Mouse (Mus musculus) heart, embryonic 13.5 days (tissue): ENCODE measurements around the gene Fam110c. TPM values are rescaled to one million over a fixed set of nuclear protein-coding genes. Genes with fewer than 3 reads are reported as not detected.
A peak's percentile ranks its signal among the peaks of the same experiment; 100 is the strongest.

Experiments
- ATAC-seq: fragments of 200-750 bp; cut with Nextera tagmentation; 2 replicates; pipeline ENCODE4 v1.8.0; 2017; ENCODE audit warnings: moderate TSS enrichment; ENCODE audit not compliant: insufficient number of reproducible peaks, low FRiP score, low TSS enrichment; ENCODE audit errors: extremely low read depth
- H3K27ac ChIP-seq: fragments of 300-500 bp; sonication (generic); replicated peaks from 2 replicates; pipeline ENCODE4 v1.5.1; 2015; ENCODE audit warnings: moderate library complexity, mild to moderate bottlenecking, inconsistent platforms
- H3K27me3 ChIP-seq: fragments of 300-500 bp; sonication (generic); replicated peaks from 2 replicates; pipeline ENCODE4 v1.6.1; 2015; ENCODE audit warnings: mild to moderate bottlenecking, inconsistent platforms
- H3K36me3 ChIP-seq: fragments of 300-500 bp; sonication (generic); 2 replicates; pipeline ENCODE4 v1.6.1; 2015; ENCODE audit warnings: mild to moderate bottlenecking, inconsistent platforms
- H3K4me1 ChIP-seq: fragments of 300-500 bp; sonication (generic); 2 replicates; pipeline ENCODE4 v1.6.1; 2015; ENCODE audit warnings: inconsistent platforms
- H3K4me2 ChIP-seq: fragments of 300-500 bp; sonication (generic); 2 replicates; pipeline ENCODE4 v1.6.1; 2015; ENCODE audit warnings: inconsistent platforms, mild to moderate bottlenecking, moderate library complexity
- H3K4me3 ChIP-seq: fragments of 300-500 bp; sonication (generic); 2 replicates; pipeline ENCODE4 v1.5.1; 2015; ENCODE audit warnings: moderate library complexity, mild to moderate bottlenecking, inconsistent platforms
- H3K9ac ChIP-seq: fragments of 300-500 bp; sonication (generic); 2 replicates; pipeline ENCODE4 v1.6.1; 2015; ENCODE audit warnings: inconsistent platforms, mild to moderate bottlenecking, moderate library complexity
- H3K9me3 ChIP-seq: fragments of 300-500 bp; sonication (generic); 2 replicates; pipeline ENCODE4 v1.6.1; 2016; ENCODE audit warnings: inconsistent platforms
- WGBS: fragments of 180-500 bp; shearing (Covaris S2); methylation state at CpG from one replicate; pipeline ENCODE4 v1.1.7; 2015; ENCODE audit warnings: mixed read lengths; 5-methylcytosine and 5-hydroxymethylcytosine counted together
- polyA plus RNA-seq: library from polyadenylated mRNA; unstranded; fragments of >200 nt; fragmentation: Nextera tagmentation; extraction: Ambion mirVana; gene quantifications from 2 replicates; pipeline ENCODE4 v1.2.1, GENCODE M21; 2015

Fam110c gene
- polyA plus RNA-seq, 1 experiment from 2014 or later = 1.6 TPM

DNA sequence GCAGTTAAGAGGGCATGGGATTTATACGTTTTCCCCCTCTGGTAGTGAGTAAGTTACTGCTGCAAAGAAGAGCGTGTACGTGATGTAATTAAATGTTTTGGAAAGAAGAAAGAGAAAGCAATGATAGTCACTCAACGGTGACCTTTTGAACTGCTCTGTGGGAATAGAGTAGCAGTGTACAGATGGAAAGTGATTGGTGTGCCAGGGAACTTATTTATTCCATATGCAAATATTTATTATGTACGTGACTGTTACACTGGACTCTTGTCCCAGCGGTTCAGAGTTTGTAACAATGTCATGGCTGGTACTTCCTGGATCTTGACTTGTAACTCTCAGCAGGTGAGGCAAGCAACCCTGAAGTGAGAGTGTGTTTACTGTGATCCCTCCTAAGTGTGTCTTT, 6.7 kb downstream of the Fam110c start:
- H3K36me3 ChIP-seq = no peaks in the 10 kb centered on the region
- H3K27ac ChIP-seq = no peak overlapping the region
- H3K9me3 ChIP-seq = no peaks in the 10 kb centered on the region
- H3K9ac ChIP-seq = no peak overlapping the region
- peaks cover 41% of the 10 kb centered on the region for H3K4me1 ChIP-seq
- WGBS = 75% methylated on average over 6 of the region's 6 CpGs
- ATAC-seq = no peak
- no peak overlapping the region for H3K4me3 ChIP-seq
- H3K27me3 ChIP-seq = peaks cover 19% of the 10 kb centered on the region
- H3K4me2 ChIP-seq = no peak overlapping the region

DNA sequence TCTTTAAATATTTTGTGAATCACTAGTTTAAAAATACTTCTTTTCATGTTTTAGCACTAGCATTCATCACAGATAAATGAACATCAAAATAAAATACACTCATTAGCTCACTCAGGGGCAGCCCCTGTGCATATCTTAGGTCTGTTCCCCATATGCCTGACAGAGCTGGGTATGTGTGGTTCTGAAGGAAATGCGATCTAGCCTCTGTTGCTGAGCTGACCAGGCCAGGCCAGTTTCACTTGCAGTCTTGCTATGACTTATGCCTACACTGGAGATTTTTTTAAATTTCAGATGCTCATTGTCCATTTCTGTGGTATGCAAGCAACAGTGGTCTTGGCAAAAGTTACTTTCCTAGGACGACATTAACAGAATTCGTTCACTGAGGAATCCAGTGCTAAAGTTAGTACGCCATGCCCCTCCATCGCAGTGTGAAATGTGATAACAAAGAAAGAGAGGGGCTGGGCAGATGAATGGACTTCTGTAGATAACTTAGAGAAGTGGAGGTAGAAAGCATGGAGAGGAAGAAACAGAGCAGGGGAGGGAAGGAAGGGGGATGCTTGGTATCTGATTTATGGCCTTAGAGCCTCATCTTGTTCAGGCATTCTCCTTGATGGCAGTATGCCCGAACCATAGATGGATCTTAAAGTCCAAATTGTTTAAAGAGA, 7.4 kb downstream of the Fam110c start:
- no peaks in the 10 kb centered on the region for H3K9me3 ChIP-seq
- H3K9ac ChIP-seq = no peak overlapping the region
- H3K4me2 ChIP-seq = peak overlapping the region; percentile 35
- no peak for ATAC-seq
- H3K4me3 ChIP-seq = no peak overlapping the region
- H3K4me1 ChIP-seq = peaks cover 38% of the 10 kb centered on the region
- H3K27ac ChIP-seq = no peak overlapping the region
- H3K36me3 ChIP-seq = no peaks in the 10 kb centered on the region
- H3K27me3 ChIP-seq = peaks cover 13% of the 10 kb centered on the region
- 38% methylated on average over 6 of the region's 6 CpGs for WGBS

DNA sequence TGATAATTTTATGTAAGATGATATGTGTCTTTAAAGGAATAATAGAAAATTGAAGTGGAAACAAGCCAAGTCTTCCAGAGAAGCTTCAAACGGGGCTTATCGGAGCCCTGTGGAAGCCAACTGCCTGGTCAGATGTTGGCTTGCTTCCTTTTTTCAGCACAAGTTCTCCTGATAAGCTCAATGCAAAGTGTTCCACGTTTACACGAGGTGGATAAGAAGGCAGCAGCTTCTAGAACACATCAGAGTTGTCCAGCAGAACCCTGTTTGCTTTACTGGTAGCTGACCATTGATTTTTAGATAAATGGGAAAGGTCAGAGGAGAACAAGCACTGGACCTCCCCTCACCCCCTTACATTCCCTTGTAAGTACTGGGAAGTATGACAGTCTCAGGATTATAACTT, 9.3 kb downstream of the Fam110c start:
- no peaks in the 10 kb centered on the region for H3K36me3 ChIP-seq
- H3K4me1 ChIP-seq = peaks cover 46% of the 10 kb centered on the region
- no peak overlapping the region for H3K4me2 ChIP-seq
- H3K27ac ChIP-seq = no peak overlapping the region
- 12% methylated on average over 4 of the region's 4 CpGs for WGBS
- no peak overlapping the region for H3K4me3 ChIP-seq
- H3K9ac ChIP-seq = no peak overlapping the region
- no peak for ATAC-seq
- no peaks in the 10 kb centered on the region for H3K27me3 ChIP-seq
- no peaks in the 10 kb centered on the region for H3K9me3 ChIP-seq

DNA sequence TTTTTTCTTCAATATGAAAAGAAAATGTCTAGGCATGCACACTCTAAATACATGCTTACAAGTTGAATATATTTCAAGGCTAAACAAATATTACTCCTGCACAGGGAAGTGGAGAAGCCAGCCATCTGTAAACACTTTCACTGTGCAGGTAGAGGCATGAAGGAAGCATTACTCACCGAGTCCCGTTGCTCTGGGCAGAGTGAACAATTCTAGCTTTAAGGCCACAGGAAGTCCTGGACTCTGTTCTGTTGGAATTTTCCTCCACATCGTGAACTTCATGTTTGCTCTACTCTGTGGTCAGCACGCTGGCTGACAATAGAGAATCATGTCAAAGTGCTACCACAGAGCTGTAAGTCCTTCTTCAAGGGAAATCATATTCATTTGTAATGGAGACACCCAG, 9.7 kb downstream of the Fam110c start:
- Histone ChIP-seq H3K36me3 (no peaks in the 10 kb centered on the region), H3K4me2 (no peak overlapping the region), H3K27ac (no peak overlapping the region), H3K4me3 (no peak overlapping the region), H3K9me3 (no peaks in the 10 kb centered on the region), H3K27me3 (no peaks in the 10 kb centered on the region), H3K4me1 (peaks cover 48% of the 10 kb centered on the region), H3K9ac (no peak overlapping the region)
- 68% methylated on average over 4 of the region's 4 CpGs for WGBS
- no peak for ATAC-seq

DNA sequence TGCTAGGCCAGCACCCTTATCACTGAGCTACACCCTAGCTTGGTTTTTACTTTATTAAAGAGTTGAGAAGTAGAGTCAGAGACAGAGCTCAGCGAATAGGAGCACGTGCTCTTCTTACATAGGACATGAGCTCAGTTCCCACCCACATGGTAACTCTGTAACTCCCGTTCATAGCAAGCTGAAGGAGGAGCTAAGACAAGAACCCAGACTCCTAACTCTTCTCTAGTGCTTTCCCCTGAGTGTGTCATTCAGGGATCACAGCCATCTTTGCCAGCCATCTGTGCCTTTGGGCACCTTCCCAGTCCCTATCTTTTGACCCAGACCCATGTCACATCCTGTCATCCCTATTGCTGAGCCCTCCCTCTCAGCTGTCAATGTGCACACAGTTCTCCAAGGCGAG, 13.4 kb downstream of the Fam110c start:
- no peak for ATAC-seq
- Histone ChIP-seq H3K9me3 (no peaks in the 10 kb centered on the region), H3K36me3 (no peaks in the 10 kb centered on the region), H3K27ac (no peak overlapping the region), H3K4me3 (no peak overlapping the region), H3K9ac (no peak overlapping the region), H3K4me2 (no peak overlapping the region), H3K4me1 (peaks cover 52% of the 10 kb centered on the region), H3K27me3 (no peaks in the 10 kb centered on the region)
- 79% methylated on average over 4 of the region's 4 CpGs for WGBS

DNA sequence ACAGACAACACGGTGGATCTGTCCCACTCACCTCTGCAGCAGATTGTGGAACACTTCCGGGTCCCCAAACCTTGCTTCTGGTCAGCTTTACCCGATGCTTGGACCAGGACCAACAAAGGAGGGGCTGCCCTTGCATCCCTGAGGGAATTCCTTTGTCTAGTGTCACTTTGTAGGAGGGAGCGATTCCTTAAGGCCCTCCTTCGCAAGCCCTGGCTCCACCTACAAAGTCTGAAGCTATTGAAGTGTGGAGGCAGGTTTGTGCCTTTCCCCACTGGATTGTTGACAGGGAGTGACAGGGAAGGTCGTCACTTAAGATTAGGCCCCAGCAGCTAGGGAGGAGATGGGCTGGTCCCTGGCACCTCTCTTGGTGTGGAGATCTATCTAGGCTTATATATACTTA, 16.7 kb downstream of the Fam110c start:
- WGBS = 34% methylated on average over 6 of the region's 6 CpGs
- Histone ChIP-seq H3K4me2 (no peak overlapping the region), H3K9me3 (no peaks in the 10 kb centered on the region)

DNA sequence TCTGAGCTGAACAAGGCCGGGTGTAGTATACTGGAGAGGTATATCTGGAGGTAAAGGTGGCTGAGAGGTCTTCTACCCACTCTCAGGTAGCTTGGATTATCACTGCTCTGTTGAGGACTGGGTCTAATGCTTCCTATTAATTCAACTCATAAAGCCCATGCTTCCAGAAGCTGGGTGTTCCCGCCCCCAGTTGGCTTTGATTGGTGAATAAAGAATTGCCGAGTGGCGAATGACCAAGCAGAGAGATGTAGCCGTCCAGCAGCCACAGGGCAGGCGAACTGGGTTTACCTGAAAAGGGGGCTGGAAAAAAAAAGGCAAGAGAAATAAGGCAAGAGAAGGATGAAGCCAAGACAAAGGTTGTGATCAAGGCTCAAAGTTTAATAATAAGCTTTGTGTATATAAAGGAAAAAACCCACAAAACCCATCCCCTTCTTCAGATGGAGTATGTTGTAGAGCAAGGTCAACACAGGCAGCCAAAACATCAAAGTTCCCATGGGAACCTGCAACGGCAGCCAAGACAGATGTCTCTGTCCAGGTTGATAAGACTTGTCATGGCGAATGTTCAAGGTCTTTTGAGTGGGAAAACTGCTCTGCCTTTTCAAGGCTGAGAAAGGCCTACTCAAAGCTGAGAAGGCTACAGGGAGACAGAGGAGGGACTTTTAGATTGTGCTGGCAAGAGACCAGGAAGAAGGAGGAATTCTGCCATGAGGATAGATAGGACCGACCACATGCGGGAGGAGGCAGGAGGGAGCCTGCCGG, 17.4 kb downstream of the Fam110c start:
- Histone ChIP-seq H3K9me3 (no peaks in the 10 kb centered on the region), H3K4me1 (peaks cover 34% of the 10 kb centered on the region), H3K36me3 (no peaks in the 10 kb centered on the region), H3K4me2 (no peak overlapping the region), H3K4me3 (no peak overlapping the region), H3K27ac (no peak overlapping the region), H3K27me3 (no peaks in the 10 kb centered on the region), H3K9ac (no peak overlapping the region)
- WGBS = 60% methylated on average over 11 of the region's 11 CpGs
- ATAC-seq = no peak

More for the DNA sequence above, 16.7 kb downstream of the Fam110c start:
- Histone ChIP-seq H3K4me1 (peaks cover 34% of the 10 kb centered on the region), H3K36me3 (no peaks in the 10 kb centered on the region), H3K27me3 (no peaks in the 10 kb centered on the region), H3K9ac (no peak overlapping the region), H3K27ac (no peak overlapping the region), H3K4me3 (no peak overlapping the region)
- ATAC-seq = no peak

DNA sequence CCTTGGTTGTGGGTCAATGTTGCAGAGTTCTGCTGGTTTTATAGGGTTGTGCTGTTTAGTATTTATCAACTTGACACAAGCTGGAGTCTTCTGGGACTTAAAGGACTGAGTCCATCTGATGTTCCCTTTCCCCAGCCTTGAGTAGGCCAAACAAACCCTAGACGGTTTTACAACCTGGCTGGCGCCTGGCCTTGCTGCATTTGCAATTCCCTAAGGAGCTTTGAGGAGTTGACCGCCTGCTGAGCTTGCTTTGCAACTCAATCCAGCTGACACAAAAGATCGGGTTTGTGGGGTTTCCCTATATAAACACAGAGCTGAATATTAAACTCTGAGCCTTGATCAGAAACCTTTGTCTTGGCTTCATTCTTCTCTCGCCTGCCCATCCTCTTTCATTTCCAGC, 18.8 kb downstream of the Fam110c start:
- 60% methylated on average over 5 of the region's 5 CpGs for WGBS

DNA sequence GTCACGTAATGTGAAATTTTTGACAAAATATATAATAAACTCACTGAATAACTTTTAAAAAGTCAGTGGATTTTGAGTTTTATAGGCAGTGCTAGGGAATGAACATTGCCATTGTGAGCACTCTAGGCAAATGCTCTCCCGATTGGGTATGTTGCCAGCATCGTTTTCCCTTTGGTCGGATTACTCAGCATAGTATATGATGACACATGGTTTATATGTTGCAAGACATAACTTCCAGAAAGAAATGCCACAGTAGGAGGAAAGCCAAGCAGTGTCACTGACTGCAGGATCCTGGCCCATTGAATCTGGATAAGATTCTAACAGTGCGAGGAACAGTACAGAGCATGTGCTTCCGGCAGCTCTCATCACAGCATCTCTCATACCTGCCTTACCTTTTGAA, 23.5 kb downstream of the Fam110c start:
- no peak for ATAC-seq
- 85% methylated on average over 6 of the region's 6 CpGs for WGBS
- H3K4me2 ChIP-seq = no peak overlapping the region
- no peak overlapping the region for H3K27ac ChIP-seq
- no peaks in the 10 kb centered on the region for H3K9me3 ChIP-seq
- H3K4me1 ChIP-seq = no peaks in the 10 kb centered on the region
- H3K36me3 ChIP-seq = no peaks in the 10 kb centered on the region
- no peak overlapping the region for H3K4me3 ChIP-seq
- no peaks in the 10 kb centered on the region for H3K27me3 ChIP-seq
- H3K9ac ChIP-seq = no peak overlapping the region

More for the DNA sequence above, 18.8 kb downstream of the Fam110c start:
- Histone ChIP-seq H3K36me3 (no peaks in the 10 kb centered on the region), H3K9ac (no peak overlapping the region), H3K4me2 (no peak overlapping the region), H3K4me1 (peaks cover 31% of the 10 kb centered on the region), H3K4me3 (no peak overlapping the region), H3K27me3 (no peaks in the 10 kb centered on the region), H3K9me3 (no peaks in the 10 kb centered on the region), H3K27ac (no peak overlapping the region)
- ATAC-seq = no peak

DNA sequence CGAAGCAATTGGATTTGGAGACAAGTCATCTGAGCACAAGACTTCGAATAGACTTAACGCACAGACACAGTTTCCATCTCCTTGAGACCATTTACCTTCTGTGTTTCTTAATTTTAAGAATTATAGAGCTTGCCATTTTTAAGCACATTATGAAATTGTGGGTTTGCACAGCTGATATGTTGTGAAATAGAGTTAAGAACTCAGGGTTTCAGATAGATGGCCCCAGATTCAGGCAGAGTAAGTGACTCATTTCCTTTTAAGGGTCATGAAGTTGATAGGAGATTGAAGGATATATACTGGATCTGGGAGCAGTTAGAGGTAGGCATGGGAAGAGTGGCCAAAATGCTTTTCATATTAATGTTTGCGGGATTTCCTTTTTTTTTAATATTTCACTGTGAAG, 27.5 kb downstream of the Fam110c start:
- Histone ChIP-seq H3K36me3 (no peaks in the 10 kb centered on the region), H3K9me3 (no peaks in the 10 kb centered on the region)
- WGBS = 90% methylated on average over 4 of the region's 4 CpGs

DNA sequence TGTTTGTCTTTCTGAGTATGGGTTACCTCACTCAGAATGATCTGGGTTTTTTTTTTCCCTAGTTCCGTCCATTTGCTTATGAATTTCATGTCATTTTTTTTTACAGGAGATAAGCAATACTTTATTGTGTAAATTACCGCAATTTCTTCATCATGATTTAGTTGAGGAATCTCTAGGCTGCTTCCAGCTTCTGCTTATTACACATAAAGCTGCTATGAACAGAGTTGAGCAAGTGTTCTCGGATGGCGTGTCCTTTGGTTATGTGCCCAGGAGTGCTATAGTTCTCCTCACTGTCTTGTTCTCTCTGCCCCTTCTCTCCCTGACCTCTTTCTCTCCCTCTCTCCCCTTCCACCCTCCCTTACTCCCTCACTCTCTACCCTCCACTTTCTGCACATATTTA, 28.2 kb downstream of the Fam110c start:
- no peaks in the 10 kb centered on the region for H3K4me1 ChIP-seq
- no peak overlapping the region for H3K4me2 ChIP-seq
- no peak overlapping the region for H3K4me3 ChIP-seq
- no peak for ATAC-seq
- no peak overlapping the region for H3K9ac ChIP-seq
- 89% methylated on average over 4 of the region's 4 CpGs for WGBS
- no peaks in the 10 kb centered on the region for H3K9me3 ChIP-seq
- H3K27ac ChIP-seq = no peak overlapping the region
- no peaks in the 10 kb centered on the region for H3K27me3 ChIP-seq
- H3K36me3 ChIP-seq = no peaks in the 10 kb centered on the region

More for the DNA sequence above, 27.5 kb downstream of the Fam110c start:
- no peak overlapping the region for H3K4me2 ChIP-seq
- no peak overlapping the region for H3K4me3 ChIP-seq
- no peak for ATAC-seq
- no peak overlapping the region for H3K27ac ChIP-seq
- no peak overlapping the region for H3K9ac ChIP-seq
- no peaks in the 10 kb centered on the region for H3K4me1 ChIP-seq
- no peaks in the 10 kb centered on the region for H3K27me3 ChIP-seq

DNA sequence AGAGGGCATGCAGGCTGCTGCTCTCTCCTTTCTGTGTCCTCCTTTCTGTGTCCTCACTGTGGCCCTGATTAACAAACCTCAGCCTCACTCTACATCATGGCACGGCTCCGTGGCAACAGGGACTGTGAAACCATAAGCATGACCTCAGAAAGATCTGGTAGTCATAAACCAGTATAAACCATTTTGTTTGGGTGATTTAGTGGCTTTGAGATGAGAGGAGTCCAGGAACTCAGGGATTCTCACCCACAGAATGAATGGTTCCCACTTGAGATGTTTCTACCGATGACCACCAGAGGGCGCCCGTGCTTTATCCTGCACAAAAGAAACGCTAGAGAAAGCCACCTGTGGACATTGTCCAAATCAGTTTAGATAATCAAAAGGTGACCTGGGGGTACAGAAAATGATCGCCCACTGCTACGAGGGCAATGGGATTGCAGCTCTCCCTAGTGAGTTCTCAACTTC, 42.4 kb downstream of the Fam110c start:
- H3K9me3 ChIP-seq = no peaks in the 10 kb centered on the region
- WGBS = 13% methylated on average over 8 of the region's 8 CpGs
- no peak overlapping the region for H3K4me3 ChIP-seq
- no peak overlapping the region for H3K4me2 ChIP-seq
- H3K4me1 ChIP-seq = peaks cover 16% of the 10 kb centered on the region
- no peak overlapping the region for H3K27ac ChIP-seq
- ATAC-seq = no peak
- no peaks in the 10 kb centered on the region for H3K27me3 ChIP-seq
- no peaks in the 10 kb centered on the region for H3K36me3 ChIP-seq
- H3K9ac ChIP-seq = 0 out of 2 replicates have a peak overlapping the region, but pooled peaks have one; percentile 24
